Mouse (Mus musculus) CH12F3 (cell line): Measurements from ENCODE around the gene Slc35a1.

Source experiments
- in situ Hi-C: fragments of 300-500 bp; cut with MboI; formaldehyde crosslinking; loops from 2 replicates; pipeline ENCODE4 v1.14.3; 2020; ENCODE audit warnings: low sequenced_read_pairs

Gene Slc35a1

GRCm38 (mm10) chr4:34656101-34656500 lies 31.1 kb downstream of the Slc35a1 start:
- in situ Hi-C loops = no loop called here

- in situ Hi-C loops = no loop called here
Observed at GRCm38 (mm10) chr4:34653179-34653578, 34.1 kb downstream of the Slc35a1 start.

- in situ Hi-C loops = no loop called here
Observed at GRCm38 (mm10) chr4:34644779-34645178, 42.5 kb downstream of the Slc35a1 start.

- in situ Hi-C loops = no loop called here
Observed at GRCm38 (mm10) chr4:34640731-34641130, 46.5 kb downstream of the Slc35a1 start.

GRCm38 (mm10) chr4:34639745-34640364 lies 47.4 kb downstream of the Slc35a1 start:
- in situ Hi-C loops = no loop called here

- in situ Hi-C loops = no loop called here
Observed at GRCm38 (mm10) chr4:34637851-34638250, 49.4 kb downstream of the Slc35a1 start.

GRCm38 (mm10) chr4:34637386-34637785 lies 49.9 kb downstream of the Slc35a1 start:
- in situ Hi-C loops = no loop called here

- in situ Hi-C loops = no loop called here
Observed at GRCm38 (mm10) chr4:34636036-34636435, 51.2 kb downstream of the Slc35a1 start.

GRCm38 (mm10) chr4:34634129-34634528 lies 53.1 kb downstream of the Slc35a1 start:
- in situ Hi-C loops = no loop called here

- in situ Hi-C loops = no loop called here
Observed at GRCm38 (mm10) chr4:34629956-34630355, 57.3 kb downstream of the Slc35a1 start.

GRCm38 (mm10) chr4:34626401-34626800 lies 60.8 kb downstream of the Slc35a1 start:
- in situ Hi-C loops = no loop called here

GRCm38 (mm10) chr4:34625556-34625955 lies 61.7 kb downstream of the Slc35a1 start:
- in situ Hi-C loops = no loop called here

- in situ Hi-C loops = no loop called here
Observed at GRCm38 (mm10) chr4:34616146-34616545, 71.1 kb downstream of the Slc35a1 start.

GRCm38 (mm10) chr4:34615303-34615702 lies 71.9 kb downstream of the Slc35a1 start:
- in situ Hi-C loops = no loop called here

- in situ Hi-C loops = no loop called here
Observed at GRCm38 (mm10) chr4:34614630-34615094, 72.6 kb downstream of the Slc35a1 start, which contains the start of the genes Orc3 and Rars2. Gene Orc3 (minus strand): TSS chr4:34614944. Gene Rars2 (plus strand): TSS chr4:34614957.

- in situ Hi-C loops = no loop called here
Observed at GRCm38 (mm10) chr4:34613571-34614145, 73.6 kb downstream of the Slc35a1 start.
